Mouse (Mus musculus) left cerebral cortex, postnatal 4 days (tissue): ENCODE results near the gene Lrrk1. TPM values are rescaled to one million over a fixed set of nuclear protein-coding genes. Genes with fewer than 3 reads are reported as not detected.

Experiments
- DNase-seq: peaks from one replicate; pipeline ENCODE4 v3.0.0-alpha.2; 2022
- intact Hi-C: fragments of 180-260 bp; cut with DNase I; formaldehyde crosslinking; loops from one replicate; pipeline ENCODE4 v1.15.1; 2025
- total RNA-seq, 2 experiments: library from RNA; stranded (reverse); gene quantifications; 2 replicates each; pipeline ENCODE4 v1.2.3; 2021

Lrrk1 gene
- total RNA-seq, 2 experiments from 2014 or later, result 4.5 to 6.9 TPM

- DNase-seq, result no peak
- intact Hi-C loops, result no loop called here
These were observed 82.4 kb downstream of the Lrrk1 start for GRCm38 (mm10) chr7:66305714-66306198.

DNA sequence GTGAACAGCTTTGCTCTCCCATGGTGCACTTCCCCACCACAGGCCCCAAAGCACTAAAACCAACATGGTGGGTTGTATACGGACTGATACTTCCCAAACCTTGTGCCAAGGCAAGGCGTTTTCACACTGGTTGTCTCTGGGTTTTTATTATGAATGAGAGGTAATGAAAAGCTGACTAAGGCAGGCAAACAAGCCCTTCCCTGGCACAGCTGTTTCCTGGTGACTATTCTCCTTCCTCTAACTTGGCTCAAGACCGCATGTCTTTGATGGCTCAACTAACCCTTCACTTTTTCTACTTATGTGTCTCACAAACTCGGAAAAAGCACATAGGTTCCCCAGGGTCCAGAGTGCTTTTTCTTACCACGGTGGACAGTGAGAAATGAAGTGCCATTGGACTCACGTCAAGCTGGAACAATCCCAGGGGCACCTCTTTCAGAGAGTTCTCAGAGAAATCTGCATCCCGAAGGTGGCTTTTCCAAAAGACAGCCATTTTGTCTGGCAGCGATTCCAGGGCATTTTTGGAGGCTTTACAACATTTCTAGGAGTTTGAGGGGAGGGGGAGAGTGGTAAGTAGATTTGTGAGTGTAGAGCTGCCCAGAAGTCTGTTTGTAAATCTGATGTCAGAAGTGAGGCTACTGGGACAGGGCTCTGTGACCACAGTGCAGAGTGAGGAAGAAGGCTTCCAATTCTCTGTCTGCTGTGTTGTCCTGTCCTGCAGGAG is 83.0 kb downstream of the Lrrk1 start:
- peak; percentile 31 for DNase-seq
- intact Hi-C loops, result no loop called here

- intact Hi-C loops, result no loop called here
- DNase-seq, result no peak
These were observed 84.1 kb downstream of the Lrrk1 start for GRCm38 (mm10) chr7:66303922-66304660.

- intact Hi-C loops, result loop anchor here (2.0 kb wide), 1 partner anchor 193 kb away; the partner anchor contains the start of gene Chsy1
- no peak for DNase-seq
These were observed 86.7 kb downstream of the Lrrk1 start for GRCm38 (mm10) chr7:66301486-66301885.

DNA sequence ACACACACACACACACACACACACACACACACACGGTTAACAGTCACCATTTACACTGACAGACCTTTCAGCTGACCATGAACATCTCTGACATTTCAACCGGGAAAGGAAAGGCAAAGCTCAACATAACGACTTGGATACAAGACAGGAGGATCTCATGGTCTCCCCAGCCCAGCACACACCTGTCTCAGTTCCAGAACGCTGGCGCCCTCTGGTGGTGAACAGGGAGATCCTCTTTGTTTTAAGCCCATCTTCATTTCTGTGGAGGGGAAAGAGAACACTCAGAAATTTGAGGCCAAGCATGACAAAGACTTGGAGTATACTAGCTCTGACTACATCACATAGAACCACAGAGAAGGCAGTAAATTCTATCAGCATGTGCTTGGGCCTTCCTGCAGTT is 87.5 kb downstream of the Lrrk1 start:
- DNase-seq, result peak; percentile 94
- intact Hi-C loops, result loop anchor here (2.0 kb wide), 1 partner anchor 192 kb away; the partner anchor contains the start of gene Chsy1

DNA sequence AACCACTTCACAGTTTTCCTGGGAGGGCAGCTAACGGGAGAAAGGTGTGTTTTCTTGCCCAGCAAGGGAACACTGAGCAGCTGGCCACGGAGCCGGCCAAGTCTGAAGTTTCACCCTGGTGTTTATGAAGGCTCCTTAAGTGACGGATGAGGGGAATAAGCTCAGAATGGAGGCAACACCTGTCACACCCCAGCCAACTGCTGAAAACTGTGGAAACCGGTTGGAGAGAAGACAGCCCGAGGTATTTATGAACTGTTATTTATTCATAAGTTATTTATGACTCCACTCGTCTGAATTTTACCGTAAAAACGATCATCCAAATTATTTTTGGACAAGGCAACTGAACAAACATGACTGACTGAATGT is 90.5 kb downstream of the Lrrk1 start:
- intact Hi-C loops, result no loop called here
- no peak for DNase-seq

- DNase-seq, result no peak
- intact Hi-C loops, result no loop called here
These were observed 91.1 kb downstream of the Lrrk1 start for GRCm38 (mm10) chr7:66296921-66297655.

DNA sequence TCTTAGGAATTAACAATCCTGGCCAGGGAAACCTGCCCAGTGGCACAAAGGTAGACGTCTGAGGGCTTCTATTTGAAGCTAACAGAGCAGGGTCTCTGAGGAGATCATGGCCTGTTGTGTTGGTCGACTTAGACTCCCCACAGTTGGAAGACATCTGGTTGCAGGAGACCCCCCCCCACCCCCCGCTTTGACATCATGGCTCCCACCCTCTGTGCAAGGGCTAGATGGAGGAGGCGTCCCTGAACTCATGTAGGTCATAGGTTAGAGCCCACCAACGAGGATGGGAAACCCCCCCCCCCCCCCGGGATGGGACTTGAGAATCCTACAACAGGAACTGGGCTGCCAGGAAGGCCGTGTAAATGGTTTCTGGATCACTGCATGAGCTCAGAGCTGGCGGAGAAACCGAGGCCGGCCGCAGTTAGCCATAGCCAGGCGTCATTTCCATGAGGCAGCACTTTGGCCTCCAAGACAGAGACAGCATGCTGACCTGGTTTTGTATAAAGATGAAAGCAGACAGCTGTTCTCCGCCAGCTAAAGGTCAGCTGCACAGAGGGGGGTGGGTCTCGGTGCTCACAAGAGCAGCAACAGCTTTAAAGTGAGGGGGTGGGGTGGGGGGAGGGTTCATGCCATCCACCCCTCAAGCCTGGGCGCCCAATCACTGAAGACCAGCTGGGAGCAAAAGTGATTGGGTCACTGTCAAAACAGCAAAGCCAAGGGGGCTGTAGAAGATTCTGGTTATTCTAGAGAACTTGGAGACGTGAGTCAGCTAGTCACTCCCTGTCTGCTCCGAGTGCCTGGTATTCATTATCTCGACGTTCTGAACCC is 95.4 kb downstream of the Lrrk1 start:
- intact Hi-C loops, result no loop called here
- DNase-seq, result no peak

- intact Hi-C loops, result no loop called here
- DNase-seq, result no peak
These were observed 96.1 kb downstream of the Lrrk1 start for GRCm38 (mm10) chr7:66292010-66292409.

GRCm38 (mm10) chr7:66282984-66283612 is 105.1 kb downstream of the Lrrk1 start:
- intact Hi-C loops, result no loop called here
- DNase-seq, result no peak

DNA sequence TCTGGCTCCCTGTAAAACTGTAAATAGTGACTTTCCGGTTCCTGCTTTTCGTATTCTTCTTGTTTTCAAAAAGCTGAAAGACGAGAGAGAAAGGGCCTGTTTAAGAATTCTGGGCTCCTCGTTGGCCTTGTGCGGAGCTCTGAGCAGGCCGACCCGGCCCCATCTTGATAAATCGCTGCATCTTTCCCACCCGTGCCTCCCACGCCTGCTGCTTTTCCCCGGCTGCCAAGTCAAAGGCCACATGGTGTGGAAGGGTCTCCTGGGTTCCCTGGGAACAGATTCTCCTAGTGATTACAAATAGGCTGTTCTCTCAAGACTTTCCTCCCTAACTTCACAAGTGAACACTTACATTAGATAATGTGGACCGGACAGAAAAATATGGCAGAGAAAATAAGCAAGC is 105.9 kb downstream of the Lrrk1 start:
- intact Hi-C loops, result no loop called here
- no peak for DNase-seq

- no peak for DNase-seq
- intact Hi-C loops, result no loop called here
These were observed 110.1 kb downstream of the Lrrk1 start for GRCm38 (mm10) chr7:66278001-66278400.

GRCm38 (mm10) chr7:66273494-66273893 is 114.7 kb downstream of the Lrrk1 start:
- no peak for DNase-seq

GRCm38 (mm10) chr7:66271226-66271625 is 116.9 kb downstream of the Lrrk1 start:
- intact Hi-C loops, result no loop called here
- DNase-seq, result no peak

More at GRCm38 (mm10) chr7:66273494-66273893, 114.7 kb downstream of the Lrrk1 start:
- intact Hi-C loops, result no loop called here

GRCm38 (mm10) chr7:66266942-66267850 is 121.0 kb downstream of the Lrrk1 start:
- intact Hi-C loops, result no loop called here

DNA sequence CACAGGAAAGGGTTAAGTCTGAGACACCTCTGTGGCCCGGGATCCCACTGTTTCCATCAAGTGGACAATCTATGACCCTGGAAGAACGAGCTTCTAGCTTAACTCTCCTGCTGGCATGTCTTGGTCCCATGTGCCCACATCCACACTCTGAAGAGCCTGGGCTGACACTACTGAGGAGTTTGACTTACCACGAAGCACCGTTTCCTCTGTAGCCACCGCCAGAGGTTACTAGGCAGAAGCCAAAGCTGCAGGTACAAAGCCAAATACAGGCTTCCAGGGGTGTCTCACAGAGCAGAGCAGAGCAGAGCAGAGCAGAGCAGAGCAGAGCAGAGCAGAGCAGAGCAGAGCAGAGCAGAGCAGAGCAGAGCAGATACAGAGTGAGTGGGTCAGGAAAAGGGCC is 124.7 kb downstream of the Lrrk1 start:
- DNase-seq, result no peak
- intact Hi-C loops, result no loop called here

More at GRCm38 (mm10) chr7:66266942-66267850, 121.0 kb downstream of the Lrrk1 start:
- no peak for DNase-seq

DNA sequence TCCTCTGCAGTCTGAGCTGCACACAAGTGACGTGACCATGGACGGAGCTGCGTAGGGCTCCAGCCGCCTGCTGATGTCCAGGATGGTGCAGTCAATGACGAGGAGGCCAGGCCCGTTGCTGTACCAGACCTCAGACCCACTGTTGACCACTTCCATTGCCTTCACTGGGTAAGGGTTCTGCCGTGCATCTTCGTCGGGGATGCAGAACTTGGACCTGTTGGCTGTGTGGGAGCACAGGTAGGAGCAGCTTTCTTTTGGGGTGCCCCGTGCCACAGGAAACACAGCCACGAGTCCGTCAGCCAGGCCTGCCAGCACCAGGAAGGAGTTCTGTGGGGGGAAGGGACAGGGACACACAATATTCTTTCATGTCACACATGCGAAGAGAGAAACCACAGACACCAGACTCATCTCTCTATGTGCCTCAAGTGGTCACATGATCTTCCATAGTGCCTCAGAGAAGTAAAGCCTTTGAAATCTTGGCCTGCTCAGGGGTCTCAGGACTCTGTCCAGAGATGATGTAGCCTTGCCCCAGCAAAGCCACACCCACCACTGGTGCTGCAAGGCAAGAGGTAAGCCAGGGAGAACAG is 125.5 kb downstream of the Lrrk1 start:
- intact Hi-C loops, result no loop called here
- no peak for DNase-seq

DNA sequence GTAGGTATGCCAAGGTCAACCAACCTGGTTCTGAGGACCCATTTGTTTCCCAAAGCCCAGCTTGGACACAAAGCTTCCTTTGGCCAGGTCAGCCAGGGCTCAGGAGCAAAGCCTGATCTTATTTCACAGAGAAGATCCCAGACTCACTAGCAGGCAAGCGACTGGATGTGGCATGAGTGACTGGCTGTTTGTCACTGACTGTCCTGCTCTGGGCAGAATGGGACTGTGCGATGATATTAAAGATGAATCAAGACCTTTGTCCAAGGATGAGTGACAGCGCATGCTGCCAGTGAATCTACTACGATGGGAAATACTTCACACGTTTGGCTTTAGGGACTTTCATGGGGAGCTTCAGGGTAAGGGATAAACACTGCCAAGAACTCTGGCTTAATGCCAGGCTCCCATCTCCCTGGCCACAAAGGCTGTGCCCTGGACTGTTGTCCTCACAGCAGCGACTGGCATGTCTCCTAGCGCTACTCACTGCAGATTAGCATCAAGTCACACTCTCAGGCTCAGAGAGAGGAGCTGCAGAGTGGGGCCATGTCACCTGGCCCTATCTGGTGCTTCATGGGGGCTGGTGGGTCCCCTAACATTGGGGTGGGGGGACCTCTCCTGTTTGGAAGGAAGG is 127.3 kb downstream of the Lrrk1 start:
- DNase-seq, result peak; percentile 87
- intact Hi-C loops, result no loop called here
